Mouse (Mus musculus): ENCODE measurements around the gene Unc13c.

GRCm38 (mm10) chr9:73625171-73625570 is 343.6 kb downstream of the Unc13c start:
- TF ChIP-seq GATA1 (IDR thresholded peaks at IDR 0.05; ENCODE audit: low read length), result no peak
- TF ChIP-seq TAL1 (IDR thresholded peaks at IDR 0.05; ENCODE audit: low read length), result no peak

Data from erythroblast, embryonic 14.5 days (primary cell).